Mouse (Mus musculus) T-cell, adult 66 days (primary cell): ENCODE results near the gene Mbd3. TPM values are rescaled to one million over a fixed set of nuclear protein-coding genes. Genes with fewer than 3 reads are reported as not detected.

Experiments used
- total RNA-seq, 2 experiments: library from RNA; stranded (reverse); gene quantifications; 3 replicates in 1 of 2; 4 replicates in 1 of 2; pipeline ENCODE4 v1.2.4; 2023

Gene Mbd3
- total RNA-seq: 100 to 1,000 TPM; 107 to 120 TPM

GRCm38 (mm10) chr10:80399191-80399972, at the start of gene Mbd3:
Gene Mbd3 (minus strand): TSS chr10:80399550.

GRCm38 (mm10) chr10:80433513-80434232, 34.3 kb upstream of the Mbd3 start, which contains the start of gene Tcf3:
Gene Tcf3 (minus strand): TSS chr10:80433647.

GRCm38 (mm10) chr10:80406684-80407501, 7.5 kb upstream of the Mbd3 start, which contains the start of gene Uqcr11:
Gene Uqcr11 (minus strand): TSS chr10:80406830.

GRCm38 (mm10) chr10:80387522-80387959, 11.8 kb downstream of the Mbd3 start, which contains the start of gene Mex3d:
Gene Mex3d (minus strand): TSS chr10:80387659.

GRCm38 (mm10) chr10:80356001-80356682, 43.2 kb downstream of the Mbd3 start, which contains the start of gene Plk5:
Gene Plk5 (plus strand): TSS chr10:80356459.

GRCm38 (mm10) chr10:80348244-80348781, 51.0 kb downstream of the Mbd3 start, which contains the start of gene Adamtsl5:
Gene Adamtsl5 (minus strand): TSS chr10:80348412.

Other genes with a start within 250 kb of the Mbd3 start
- gene Cirbp, start 233.6 kb downstream of the Mbd3 start, total RNA-seq: 100 to 1,000 TPM; 113 to 134 TPM
- gene 1600002K03Rik, start 226.6 kb downstream of the Mbd3 start, total RNA-seq: 10 to 100 TPM; 15.1 to 16.3 TPM
- under 1 TPM; 0.27 to 0.41 TPM for gene Efna2, start 220.1 kb downstream of the Mbd3 start, total RNA-seq
- gene Mum1, start 173.1 kb downstream of the Mbd3 start, total RNA-seq: 10 to 100 TPM; 76.1 to 76.3 TPM
- gene Ndufs7, start 150.4 kb downstream of the Mbd3 start, total RNA-seq: 100 to 1,000 TPM in 1 of 2 experiments, 10 to 100 TPM in 1; 99.2 to 104 TPM
- gene Gamt, start 138.5 kb downstream of the Mbd3 start, total RNA-seq: not detected
- 100 to 1,000 TPM; 175 to 182 TPM for gene Dazap1, start 138.1 kb downstream of the Mbd3 start, total RNA-seq
- 1,000 to 10,000 TPM; 3,585 to 3,724 TPM for gene Rps15, start 107.1 kb downstream of the Mbd3 start, total RNA-seq
- gene Apc2, start 103.6 kb downstream of the Mbd3 start, total RNA-seq: 1 to 10 TPM in 1 of 2 experiments, under 1 TPM in 1; 0.09 to 1.0 TPM
- 10 to 100 TPM; 25.0 to 28.7 TPM for gene 2310011J03Rik, start 79.0 kb downstream of the Mbd3 start, total RNA-seq
- 1 to 10 TPM; 2.9 to 3.1 TPM for gene Pcsk4, start 70.1 kb downstream of the Mbd3 start, total RNA-seq
- gene Reep6, start 69.6 kb downstream of the Mbd3 start, total RNA-seq: under 1 TPM in 1 of 2 experiments, not detected in 1; 0.90 TPM
- not detected for gene Adamtsl5, start 51.1 kb downstream of the Mbd3 start, total RNA-seq
- gene Plk5, start 43.1 kb downstream of the Mbd3 start, total RNA-seq: not detected
- gene Mex3d, start 11.9 kb downstream of the Mbd3 start, total RNA-seq: 1 to 10 TPM; 8.0 to 8.7 TPM
- 10 to 100 TPM; 63.7 to 70.9 TPM for gene Uqcr11, start 7.3 kb upstream of the Mbd3 start, total RNA-seq
- gene Tcf3, start 34.1 kb upstream of the Mbd3 start, total RNA-seq: 10 to 100 TPM; 98.1 to 99.2 TPM
- not detected for gene Onecut3, start 95.3 kb upstream of the Mbd3 start, total RNA-seq
- not detected for gene Atp8b3, start 139.6 kb upstream of the Mbd3 start, total RNA-seq
- gene Rexo1, start 162.0 kb upstream of the Mbd3 start, total RNA-seq: 100 to 1,000 TPM; 123 to 132 TPM
- gene Klf16, start 177.8 kb upstream of the Mbd3 start, total RNA-seq: 10 to 100 TPM; 27.9 to 29.2 TPM
- gene Abhd17a, start 190.8 kb upstream of the Mbd3 start, total RNA-seq: 10 to 100 TPM; 49.3 to 56.2 TPM
- 10 to 100 TPM; 52.6 to 54.4 TPM for gene Scamp4, start 203.3 kb upstream of the Mbd3 start, total RNA-seq
- 1 to 10 TPM; 3.0 to 4.8 TPM for gene Adat3, start 203.3 kb upstream of the Mbd3 start, total RNA-seq
- gene Gm49322, start 206.5 kb upstream of the Mbd3 start, total RNA-seq: 1 to 10 TPM; 4.5 to 7.9 TPM
- gene Csnk1g2, start 223.3 kb upstream of the Mbd3 start, total RNA-seq: 100 to 1,000 TPM; 212 to 215 TPM